In the genomic region with DNA sequence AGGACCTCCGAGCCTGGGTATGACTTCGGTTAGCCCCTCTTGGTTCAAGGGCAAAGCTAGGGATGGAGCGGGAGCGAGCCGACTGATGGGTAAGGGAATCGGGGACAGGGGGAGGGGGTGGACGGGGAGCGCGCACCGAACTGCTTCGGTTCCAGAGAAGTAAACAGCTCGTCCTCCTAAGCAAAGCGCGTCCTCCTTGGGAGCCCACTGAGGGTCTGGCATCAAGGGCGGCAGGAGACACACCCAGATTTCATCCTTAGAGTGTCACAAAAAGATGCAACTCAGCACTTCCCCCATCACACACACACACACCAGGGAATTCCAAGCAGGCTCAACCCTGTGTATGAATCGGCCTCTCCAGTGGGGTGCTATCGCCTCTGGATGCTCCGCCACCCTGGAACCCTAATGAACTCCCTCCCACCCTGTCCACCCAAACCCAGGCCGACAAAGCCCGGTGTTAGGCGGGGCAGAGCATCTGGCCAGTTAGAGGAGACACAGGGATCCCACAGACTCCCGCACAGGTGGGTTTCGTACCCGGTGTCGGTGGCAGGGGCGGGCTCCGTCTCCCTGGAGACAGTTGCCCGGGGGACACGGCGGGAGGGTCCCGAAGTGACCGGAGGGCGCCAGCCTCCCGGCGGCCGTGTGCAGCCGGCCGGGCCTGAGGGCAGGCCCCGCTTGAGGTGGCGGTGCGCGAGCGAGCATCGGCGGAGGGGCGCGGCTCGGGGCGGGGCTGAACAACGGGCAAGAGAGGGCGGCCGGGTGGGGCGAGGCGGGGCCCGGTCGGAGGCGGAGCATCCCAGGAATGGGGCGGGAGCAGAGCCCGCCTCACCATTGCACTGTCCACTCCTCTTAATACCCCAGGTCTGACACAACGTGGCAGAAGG, we compare ENCODE assay signal across 8 mouse cellular contexts. TPM values are rescaled to one million over a fixed set of nuclear protein-coding genes. Genes with fewer than 3 reads are reported as not detected.
DNase-seq lines count a peak whose midpoint lies in the region; ATAC-seq lines count a peak whose summit lies in the region.

No protein-coding gene starts in this region.

- WGBS in embryonic facial prominence, embryonic 10.5 days: 1% methylated on average over 60 of the region's 60 CpGs
- WGBS in limb, embryonic 11.5 days: 1% methylated on average over 60 of the region's 60 CpGs
- under 1% methylated on average over 59 of the region's 60 CpGs for WGBS in midbrain, embryonic 11.5 days

- peak; percentile 92 for DNase-seq in adrenal gland, postnatal 36 days
- DNase-seq in embryonic facial prominence, embryonic 10.5 days (ENCODE audit: low spot score): peak; percentile 90
- DNase-seq in heart, adult 11 months: peak; percentile 98
- peak; percentile 47 for DNase-seq in kidney, adult 11 months
- peak; percentile 87 for DNase-seq in limb, embryonic 11.5 days (ENCODE audit: low spot score)
- DNase-seq in midbrain, embryonic 11.5 days (ENCODE audit: low spot score, missing footprints): peak; percentile 98
- peak; percentile 75 for DNase-seq in right cerebral cortex, postnatal 4 days
- DNase-seq in T-cell, adult 2 months (ENCODE audit: low spot score): no peak

- H3K4me2 ChIP-seq in limb, embryonic 11.5 days (ENCODE audit: low read depth, severe bottlenecking): peak overlapping the region; percentile 98
- H3K4me2 ChIP-seq in midbrain, embryonic 11.5 days: peak overlapping the region; percentile 95

- peak; percentile 91 for ATAC-seq in limb, embryonic 11.5 days (ENCODE audit: insufficient number of reproducible peaks, low FRiP score, low TSS enrichment, low read depth)
- ATAC-seq in midbrain, embryonic 11.5 days (ENCODE audit: low FRiP score): peak; percentile 94

- H3K4me1 ChIP-seq in embryonic facial prominence, embryonic 10.5 days: peaks cover 20% of the 10 kb centered on the region
- peaks cover 7% of the 10 kb centered on the region; the same call in 1 of the 2 replicates for H3K4me1 ChIP-seq in limb, embryonic 11.5 days (ENCODE audit: control insufficient read depth, insufficient read depth, low read length)
- H3K4me1 ChIP-seq in midbrain, embryonic 11.5 days (ENCODE audit: control insufficient read depth, insufficient read depth, low read length): peaks cover 4% of the 10 kb centered on the region; the same call in 1 of the 2 replicates

- H3K9me3 ChIP-seq in embryonic facial prominence, embryonic 10.5 days: no peaks in the 10 kb centered on the region
- no peaks in the 10 kb centered on the region for H3K9me3 ChIP-seq in limb, embryonic 11.5 days (ENCODE audit: control insufficient read depth, low read length)
- no peaks in the 10 kb centered on the region for H3K9me3 ChIP-seq in midbrain, embryonic 11.5 days (ENCODE audit: control insufficient read depth, low read length)

- peak overlapping the region; percentile 66 for H3K4me3 ChIP-seq in embryonic facial prominence, embryonic 10.5 days
- H3K4me3 ChIP-seq in limb, embryonic 11.5 days (ENCODE audit: low read depth, low read length): peak overlapping the region; percentile 63
- H3K4me3 ChIP-seq in midbrain, embryonic 11.5 days (ENCODE audit: low read depth, low read length): peak overlapping the region; percentile 58

- peaks cover 36% of the 10 kb centered on the region for H3K27me3 ChIP-seq in embryonic facial prominence, embryonic 10.5 days (replicated peaks; ENCODE audit: low read depth, poor library complexity, severe bottlenecking)
- peaks cover 8% of the 10 kb centered on the region; the same call in 1 of the 2 replicates for H3K27me3 ChIP-seq in limb, embryonic 11.5 days (ENCODE audit: control insufficient read depth, insufficient read depth, low read length)
- peaks cover 15% of the 10 kb centered on the region for H3K27me3 ChIP-seq in midbrain, embryonic 11.5 days (ENCODE audit: control insufficient read depth, insufficient read depth, low read length)

- H3K9ac ChIP-seq in limb, embryonic 11.5 days (ENCODE audit: low read length): peak overlapping the region; percentile 69
- peak overlapping the region; percentile 76 for H3K9ac ChIP-seq in midbrain, embryonic 11.5 days (ENCODE audit: low read length)

- H3K27ac ChIP-seq in embryonic facial prominence, embryonic 10.5 days (replicated peaks): peak overlapping the region; percentile 68
- H3K27ac ChIP-seq in limb, embryonic 11.5 days (replicated peaks; ENCODE audit: low read depth, low read length): no peak overlapping the region
- no peak overlapping the region for H3K27ac ChIP-seq in midbrain, embryonic 11.5 days (ENCODE audit: low read depth, low read length)

- no peaks in the 10 kb centered on the region; the same call in 1 of the 2 replicates for H3K36me3 ChIP-seq in embryonic facial prominence, embryonic 10.5 days (replicated peaks)
- no peaks in the 10 kb centered on the region for H3K36me3 ChIP-seq in limb, embryonic 11.5 days (ENCODE audit: control insufficient read depth, insufficient read depth, low read length)
- H3K36me3 ChIP-seq in midbrain, embryonic 11.5 days (ENCODE audit: control insufficient read depth, insufficient read depth, low read length): no peaks in the 10 kb centered on the region

RNA-seq across cellular contexts. Expression of a gene that starts 26.8 kb away (rescaled TPM):
- 1 to 10 TPM; 2.7 to 3.8 TPM for total RNA-seq in adrenal gland, postnatal 36 days (2021)
- 6.1 and 6.3 TPM in 2 replicates for polyA plus RNA-seq in embryonic facial prominence, embryonic 10.5 days (2016; fragmentation: Nextera tagmentation; extraction: Ambion mirVana)
- 2.7 and 2.9 TPM in 2 replicates for polyA plus RNA-seq in limb, embryonic 11.5 days (2014; fragmentation: Nextera tagmentation; extraction: Ambion mirVana)
- polyA plus RNA-seq in midbrain, embryonic 11.5 days (2014; fragmentation: Nextera tagmentation; extraction: Ambion mirVana): 7.8 and 8.7 TPM in 2 replicates
